Mouse (Mus musculus): Measurements from ENCODE around the gene Sh3d19.

Sh3d19 gene

DNA sequence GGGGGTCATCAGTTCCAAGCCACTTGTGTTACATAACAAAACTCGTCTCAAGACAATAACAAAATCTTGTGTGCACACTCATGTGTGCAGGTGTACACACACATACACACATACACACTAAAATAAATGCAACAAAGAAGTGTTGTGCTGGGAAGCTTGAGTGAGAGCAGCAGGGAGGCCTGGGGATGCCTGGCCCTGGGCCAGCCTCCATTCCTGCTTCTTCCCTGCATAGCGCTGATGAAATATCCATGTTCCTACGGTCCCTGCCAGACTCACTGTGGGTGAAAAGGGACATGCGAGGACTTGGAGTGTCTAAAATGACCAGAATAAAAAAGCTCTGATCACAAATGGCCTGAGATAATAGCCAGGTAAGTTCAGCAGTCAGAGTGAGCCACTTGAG lies 59.7 kb downstream of the Sh3d19 start:
- DNase-seq, result peak; percentile 46

DNA sequence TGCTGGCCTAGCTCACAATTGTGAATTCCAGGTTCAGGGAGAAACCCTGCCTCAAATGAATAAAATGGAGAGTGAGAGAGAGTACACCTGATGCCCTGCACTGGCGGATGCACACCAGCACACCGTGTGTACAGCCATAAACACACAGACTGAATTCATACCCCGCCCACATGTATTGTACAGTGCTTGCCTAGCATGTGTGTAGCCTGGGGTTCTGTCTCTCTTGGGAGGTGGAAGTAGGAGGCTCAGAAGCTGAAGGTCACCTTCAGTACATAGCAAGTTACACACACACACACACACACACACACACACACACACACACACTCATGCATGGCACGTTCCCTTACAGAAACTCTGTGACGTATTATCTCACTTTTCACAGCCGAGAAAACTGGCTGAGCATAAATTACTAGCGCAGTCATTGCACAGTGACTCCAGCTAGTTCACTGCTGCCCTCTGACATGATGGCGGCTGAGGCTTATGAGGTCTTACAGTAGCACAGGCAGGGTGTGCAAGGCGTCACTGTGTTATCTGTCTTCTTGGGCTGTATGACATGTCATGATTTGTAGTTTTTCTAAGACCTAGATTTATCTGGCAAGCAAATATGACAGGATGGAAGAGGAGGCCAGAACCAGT lies 62.7 kb downstream of the Sh3d19 start:
- no peak for DNase-seq

DNA sequence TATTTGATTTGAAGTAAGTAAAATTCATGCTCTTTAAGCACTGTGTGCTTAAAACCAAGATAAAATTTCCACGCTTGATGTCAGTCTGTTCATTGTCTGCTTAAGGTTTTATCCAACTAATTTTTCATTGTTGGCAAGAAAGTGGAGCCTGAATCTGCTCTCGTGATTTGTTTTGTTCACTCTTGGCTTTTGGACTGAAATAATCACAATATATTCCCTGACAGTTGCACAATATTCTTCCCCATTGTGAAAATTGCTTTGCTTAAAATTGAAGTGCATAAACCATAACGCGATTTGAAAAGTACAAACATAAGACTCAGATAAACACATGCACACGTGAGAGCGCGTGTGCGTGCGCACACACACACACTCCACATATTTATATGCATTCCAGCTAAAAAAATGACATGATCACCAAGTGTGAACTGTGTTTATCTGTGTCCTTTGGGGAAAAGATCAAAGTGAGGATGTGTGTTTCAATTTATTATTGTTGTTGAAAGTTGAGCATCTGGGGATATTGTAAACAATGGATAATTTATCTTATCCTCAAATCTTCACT lies 67.1 kb downstream of the Sh3d19 start:
- DNase-seq, result no peak

DNA sequence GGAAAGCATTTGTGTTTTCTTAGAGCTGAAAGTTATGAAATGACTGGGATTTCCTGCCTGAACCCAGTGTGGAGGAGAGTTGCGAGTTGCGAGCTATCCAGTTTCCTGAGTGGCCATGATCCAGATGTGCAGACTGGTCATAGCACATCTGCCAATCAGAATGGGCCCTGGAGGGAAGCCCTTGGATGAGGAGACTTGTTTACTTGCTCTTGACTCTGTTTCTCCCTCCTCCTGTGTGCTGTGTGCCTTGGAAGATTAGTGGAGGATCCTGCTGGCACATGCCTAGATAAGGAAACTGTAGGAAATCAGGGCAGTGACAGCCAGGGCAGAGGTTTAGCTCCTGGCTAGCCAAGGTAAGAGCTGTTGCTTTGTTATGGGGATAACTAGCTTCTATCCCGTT lies 67.7 kb downstream of the Sh3d19 start:
- DNase-seq, result no peak

DNA sequence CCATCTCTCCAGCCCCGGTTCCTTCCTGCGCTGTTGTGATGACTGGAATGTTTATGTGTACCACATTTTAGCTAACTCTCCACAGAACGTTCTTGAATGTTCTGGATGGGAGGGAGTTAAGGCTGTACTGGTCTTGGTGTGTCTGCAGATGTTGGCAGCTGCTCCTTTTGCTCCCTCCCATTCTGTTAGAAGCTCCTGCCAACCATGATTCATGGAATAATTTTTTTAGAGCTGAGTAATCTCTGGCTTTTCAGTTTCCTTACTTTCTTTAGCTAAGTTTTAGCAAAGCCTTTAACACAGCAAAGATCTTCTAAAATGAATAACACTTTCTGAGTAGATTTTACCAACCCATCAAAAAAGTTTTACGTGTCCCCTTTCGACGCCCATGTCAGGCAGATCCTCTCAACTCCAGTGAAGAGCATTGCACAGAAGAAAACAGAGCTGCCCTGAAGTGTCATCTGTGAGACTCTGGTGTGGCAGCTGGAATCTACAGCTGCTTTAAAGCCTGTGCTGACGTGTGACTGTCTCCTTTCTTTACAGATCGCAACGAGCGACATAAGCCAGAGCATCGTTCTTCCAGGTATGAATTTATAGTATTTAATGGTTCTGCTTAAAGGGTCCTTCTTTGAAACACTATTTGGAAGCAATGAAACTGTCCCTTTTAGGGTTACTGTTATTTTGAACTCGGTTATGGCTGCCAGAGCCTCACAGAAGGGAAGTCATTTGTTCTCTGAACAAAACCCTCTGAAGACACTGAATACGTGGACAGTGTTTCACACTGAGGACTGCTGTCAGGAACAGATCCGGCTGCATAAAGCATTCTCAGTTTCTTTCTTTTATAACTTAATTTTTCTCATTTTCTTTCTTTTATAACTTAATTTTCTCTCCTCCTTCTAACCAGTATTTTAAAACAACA lies 69.6 kb downstream of the Sh3d19 start:
- DNase-seq, result no peak

DNA sequence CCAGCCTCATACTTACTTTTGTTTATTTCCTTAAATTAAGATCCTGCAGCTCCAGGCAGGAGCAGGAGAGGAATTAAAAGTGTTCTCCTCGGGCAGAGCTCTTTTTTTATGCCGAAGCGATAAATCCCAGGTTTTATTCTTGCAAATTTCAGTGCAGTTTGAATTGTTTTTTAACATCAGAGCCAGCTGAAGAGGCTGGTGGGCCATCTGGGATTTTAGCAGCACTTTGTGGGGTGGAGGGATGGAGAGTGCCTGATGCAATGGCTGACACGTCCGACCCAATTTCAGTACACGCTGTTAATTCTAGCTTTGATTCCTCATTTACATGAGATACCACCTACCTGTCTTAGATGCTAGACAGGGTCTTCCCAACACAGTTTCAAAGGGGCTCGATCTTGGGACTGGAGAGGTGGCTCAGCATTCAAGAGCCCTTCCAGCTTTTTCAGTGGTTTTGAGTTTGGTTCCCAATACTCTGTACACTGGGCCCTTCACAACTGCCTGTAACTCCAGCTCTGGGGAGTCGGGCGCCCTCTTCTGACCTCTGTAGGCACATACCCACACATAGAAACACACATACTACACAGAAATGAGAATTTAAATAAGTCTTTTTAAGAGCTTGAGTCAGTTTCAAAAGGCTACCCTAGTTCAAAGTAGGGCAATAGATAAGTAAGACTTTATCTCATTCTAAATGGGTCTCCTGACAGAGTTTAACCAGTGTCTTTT lies 76.9 kb downstream of the Sh3d19 start:
- no peak for DNase-seq

DNA sequence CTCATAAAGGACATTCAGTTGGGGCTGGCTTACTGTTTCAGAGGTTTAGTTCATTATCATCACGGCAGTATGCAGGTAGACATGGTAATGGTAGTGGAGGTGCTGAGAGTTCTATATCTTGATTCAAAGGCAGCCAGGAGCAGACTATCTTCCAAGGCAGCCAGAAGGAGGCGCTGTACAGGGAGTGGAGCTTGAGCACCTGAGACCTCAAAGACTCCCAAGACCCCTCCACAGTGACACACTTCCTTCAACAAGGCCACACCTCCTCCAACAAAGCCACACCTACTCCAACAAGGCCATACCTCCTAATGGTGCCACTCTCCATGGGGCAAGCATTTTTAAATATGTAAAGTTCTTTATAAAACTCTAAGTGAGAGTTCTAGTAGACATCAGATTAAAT lies 78.1 kb downstream of the Sh3d19 start:
- no peak for DNase-seq

DNA sequence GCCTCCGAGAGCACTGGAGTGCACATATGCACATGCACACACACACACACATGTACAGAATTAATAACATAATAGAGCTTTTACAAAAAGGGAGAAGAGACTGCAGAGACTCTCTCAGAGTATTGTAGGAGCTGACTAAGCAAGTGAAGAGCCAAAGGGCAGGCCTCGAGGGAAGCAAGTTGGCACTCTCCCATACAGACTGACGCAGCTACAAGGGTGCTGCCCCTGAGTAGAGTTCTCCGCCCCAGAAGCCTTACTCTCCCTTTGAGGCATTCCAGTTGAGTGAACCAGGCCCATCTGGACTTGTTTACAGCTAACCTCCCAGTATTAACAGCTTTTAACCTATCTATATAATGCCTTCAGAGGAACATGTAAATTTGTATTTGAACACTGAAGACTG lies 85.8 kb downstream of the Sh3d19 start:
- no peak for DNase-seq

DNA sequence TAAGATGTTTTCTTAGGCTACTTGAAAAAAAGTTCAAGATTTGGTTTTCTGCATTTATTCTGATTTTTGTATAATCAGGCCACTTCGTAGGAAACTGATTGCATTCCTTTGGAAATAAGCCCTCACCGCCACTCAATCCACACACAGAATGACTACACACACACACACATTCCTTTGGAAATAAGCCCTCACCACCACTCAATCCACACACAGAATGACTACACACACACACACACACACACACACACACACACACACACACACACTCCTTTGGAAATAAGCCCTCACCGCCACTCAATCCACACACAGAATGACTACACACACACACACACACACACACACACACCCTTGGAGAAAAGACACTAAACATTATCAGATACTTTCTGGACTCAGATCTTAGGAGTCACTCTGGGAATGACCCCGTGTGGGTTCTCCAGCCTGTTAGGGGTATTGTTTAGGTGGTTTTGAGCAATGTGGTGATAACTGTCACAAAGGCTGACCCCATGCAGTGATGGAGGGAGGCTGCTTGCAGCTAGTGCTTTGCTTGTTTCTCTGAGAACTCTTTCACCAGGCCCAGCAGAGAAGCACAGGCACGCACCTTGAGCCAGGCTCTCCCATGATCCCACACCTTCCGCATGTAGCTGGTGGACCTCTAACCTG lies 86.7 kb downstream of the Sh3d19 start:
- DNase-seq, result no peak

DNA sequence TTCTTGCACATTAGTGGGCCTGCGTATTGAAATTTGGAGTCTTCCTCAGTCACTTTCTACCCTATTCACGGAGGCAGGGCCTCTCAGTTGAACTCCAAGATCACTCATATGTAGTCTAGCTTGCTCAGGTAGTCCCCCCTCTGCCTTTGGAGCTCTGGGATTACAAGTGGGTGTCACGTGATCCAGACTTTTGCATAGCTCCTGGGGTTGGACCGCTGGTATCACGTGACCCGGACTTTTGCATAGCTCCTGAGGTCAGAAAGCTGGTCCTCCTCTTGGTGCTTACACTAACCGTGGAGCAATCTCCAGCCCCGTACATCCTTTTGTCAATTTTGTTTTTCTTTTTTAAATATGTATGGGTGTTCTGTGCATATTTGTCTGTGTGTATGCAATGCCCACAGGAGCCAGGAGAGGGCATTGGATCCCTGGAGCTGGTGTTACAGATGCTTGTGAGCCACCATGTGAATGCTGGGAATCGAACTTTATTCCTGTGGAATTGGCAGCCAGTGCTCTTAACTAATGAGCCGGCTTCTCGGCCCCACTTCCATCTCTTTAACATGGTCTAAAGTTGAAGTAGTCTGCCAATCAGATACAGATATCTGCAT lies 98.8 kb downstream of the Sh3d19 start:
- no peak for DNase-seq

DNA sequence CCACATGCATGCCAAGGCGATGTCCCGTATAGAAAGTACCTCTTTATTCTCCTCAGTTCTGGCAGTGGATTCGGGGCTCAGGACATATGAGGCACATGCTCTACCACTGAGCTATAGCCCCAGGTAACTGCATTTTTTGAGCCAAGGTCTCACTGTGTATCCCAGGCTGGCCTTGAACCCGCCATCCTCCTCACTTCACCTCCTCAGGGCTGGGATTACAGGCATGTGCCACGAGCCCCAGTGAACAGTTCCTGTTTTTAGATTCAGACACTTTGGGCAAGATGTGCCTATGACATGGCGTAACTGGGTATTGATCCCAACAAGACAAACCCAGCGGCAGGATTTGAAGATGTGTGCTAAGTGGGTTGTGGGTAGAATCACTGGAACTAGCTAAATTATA lies 99.9 kb downstream of the Sh3d19 start:
- DNase-seq, result no peak

DNA sequence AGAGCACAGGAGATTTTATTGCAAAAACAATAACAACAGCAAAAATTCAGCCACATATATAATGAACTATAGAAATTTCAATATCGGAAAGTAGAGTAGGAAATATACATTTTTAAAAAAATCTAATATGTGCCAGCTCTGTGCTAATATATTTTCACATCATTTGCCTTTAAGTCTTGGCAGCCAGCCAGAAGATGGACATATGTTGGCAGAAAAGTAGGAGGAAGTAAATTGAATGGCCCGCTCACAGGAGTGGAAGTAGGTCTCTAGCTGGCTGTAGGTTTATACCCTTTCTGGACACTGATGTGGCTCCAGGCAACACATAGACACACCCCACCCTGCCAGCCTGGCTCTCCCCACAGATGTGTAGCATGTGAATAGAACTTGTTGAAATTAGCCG lies 101.2 kb downstream of the Sh3d19 start:
- peak; percentile 13 for DNase-seq

DNA sequence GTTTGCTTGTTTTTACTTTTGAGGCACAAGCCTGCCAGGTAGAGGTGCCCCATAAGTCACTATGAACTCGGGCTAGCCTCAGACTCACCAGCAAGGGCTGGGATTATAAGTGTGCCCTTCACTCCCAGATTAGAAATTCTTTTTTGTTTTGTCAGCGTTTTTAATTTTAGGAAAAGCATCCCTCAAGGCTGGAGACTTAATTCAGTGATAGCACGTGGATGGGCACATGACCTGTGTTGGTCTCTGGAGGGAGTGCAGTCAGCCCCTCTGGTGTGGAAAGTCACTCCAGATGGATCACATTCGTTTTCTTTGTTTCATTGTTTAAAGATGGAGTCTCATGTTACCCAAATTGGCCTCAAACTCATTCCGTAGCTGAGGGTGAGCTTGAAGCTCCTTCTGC lies 102.0 kb downstream of the Sh3d19 start:
- DNase-seq, result no peak

DNA sequence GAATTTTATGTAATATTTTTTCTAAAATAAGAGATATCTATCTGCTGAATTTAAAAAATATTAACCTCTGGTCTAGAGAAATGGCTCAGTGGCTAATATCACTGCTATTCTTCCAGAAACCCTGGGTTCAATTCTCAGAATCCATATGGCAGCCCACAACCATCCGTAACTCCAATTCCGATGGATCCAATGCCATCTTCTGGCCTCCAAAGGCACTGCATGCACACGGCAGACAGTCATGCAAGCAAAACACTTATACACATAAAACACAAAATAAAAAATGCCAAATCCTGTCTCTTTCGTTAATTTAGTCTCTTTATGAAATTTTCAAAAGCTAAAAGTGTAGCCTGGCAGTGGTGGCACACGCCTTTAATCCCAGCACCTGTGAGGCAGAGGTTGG lies 104.7 kb downstream of the Sh3d19 start:
- no peak for DNase-seq

DNA sequence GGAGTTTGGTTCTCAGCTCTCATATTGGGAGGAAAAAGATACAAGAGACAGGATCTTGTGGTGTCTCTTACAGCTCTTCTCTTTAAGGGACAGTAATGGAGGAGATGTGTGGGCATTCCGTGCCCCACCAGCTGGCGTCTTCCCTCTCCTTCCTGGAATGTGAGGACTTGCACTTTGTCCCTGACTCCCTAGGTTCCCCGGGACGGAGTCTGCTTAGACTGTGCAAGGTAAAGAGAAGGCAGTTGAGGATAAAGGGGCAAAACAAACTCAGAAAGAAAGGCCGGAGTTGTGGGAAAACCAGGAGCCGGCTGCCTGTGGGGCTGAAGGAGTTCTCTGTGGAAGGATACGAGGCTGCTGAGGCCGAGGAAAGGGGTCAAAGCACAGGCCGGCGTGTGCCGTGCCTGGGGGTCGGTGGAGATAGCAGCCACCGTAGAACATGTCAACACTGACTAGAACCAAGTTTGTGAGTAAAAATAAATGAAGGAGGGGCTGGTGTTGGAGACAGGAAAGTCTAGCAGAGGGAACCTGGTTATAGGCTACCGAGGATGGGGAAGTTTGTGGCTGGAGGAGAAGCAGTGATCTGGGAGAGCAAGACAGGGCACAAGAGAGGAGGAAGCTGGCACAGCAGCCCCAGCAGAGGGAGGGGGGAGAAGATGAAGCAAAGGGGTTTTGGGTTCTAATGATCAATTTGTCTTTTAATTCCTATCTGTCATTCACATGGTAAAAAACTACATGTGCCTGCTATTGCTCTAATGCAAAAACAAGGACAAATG lies 105.8 kb downstream of the Sh3d19 start:
- no peak for DNase-seq

DNA sequence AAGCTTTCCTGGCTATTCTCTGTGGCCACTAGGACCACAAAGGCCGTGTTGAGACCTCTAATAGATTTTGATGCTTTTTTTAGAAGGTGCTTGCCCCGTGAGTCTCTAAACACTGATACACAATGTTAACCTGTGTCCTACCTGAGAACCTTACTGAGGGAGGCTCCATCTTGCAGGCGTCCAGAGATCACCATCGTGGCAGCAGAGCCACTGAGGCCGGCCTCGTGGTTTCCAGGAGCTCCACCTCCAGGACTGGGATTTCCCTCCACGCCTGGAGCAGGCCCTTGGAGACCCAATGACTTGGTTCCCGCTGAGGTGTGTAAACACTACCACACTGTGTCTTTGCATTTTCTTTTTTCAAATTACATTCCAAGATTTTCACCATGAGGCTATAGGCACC lies 112.1 kb downstream of the Sh3d19 start:
- DNase-seq, result no peak

DNA sequence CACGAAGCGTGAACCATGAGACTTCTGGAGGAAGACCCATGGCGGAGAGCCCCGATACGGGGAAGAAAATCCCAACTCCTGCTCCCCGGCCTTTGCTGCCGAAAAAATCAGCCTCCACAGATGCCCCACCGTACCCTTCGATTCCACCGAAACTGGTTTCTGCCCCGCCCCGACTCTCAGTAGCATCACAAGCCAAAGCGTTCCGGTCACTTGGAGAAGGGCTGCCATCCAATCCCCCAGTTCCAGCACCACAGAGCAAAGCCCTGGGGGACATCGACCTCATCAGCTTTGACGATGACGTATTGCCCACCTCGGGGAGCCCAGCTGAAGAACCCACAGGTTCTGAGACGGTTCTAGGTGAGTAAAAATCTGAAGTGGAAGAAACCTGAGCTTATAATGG lies 114.1 kb downstream of the Sh3d19 start:
- DNase-seq, result no peak

DNA sequence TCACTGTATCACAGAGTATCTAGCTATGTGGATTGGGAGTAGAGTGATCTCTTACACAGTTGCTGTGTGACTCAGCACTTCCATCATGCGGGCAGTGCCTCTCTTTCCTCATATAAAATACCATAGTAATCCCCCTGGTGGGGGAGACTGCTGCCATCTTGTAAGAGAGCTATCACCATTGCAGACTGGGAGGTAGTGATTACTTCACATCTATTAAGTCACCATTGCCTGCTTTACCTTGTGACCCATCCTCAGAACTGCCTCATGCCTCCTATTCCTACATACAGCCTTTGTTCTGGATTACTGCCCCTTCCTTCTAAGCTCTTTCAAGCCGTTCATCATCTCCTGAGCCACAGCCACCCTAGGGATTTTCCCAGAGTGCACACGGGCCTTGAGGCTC lies 117.0 kb downstream of the Sh3d19 start:
- no peak for DNase-seq

DNA sequence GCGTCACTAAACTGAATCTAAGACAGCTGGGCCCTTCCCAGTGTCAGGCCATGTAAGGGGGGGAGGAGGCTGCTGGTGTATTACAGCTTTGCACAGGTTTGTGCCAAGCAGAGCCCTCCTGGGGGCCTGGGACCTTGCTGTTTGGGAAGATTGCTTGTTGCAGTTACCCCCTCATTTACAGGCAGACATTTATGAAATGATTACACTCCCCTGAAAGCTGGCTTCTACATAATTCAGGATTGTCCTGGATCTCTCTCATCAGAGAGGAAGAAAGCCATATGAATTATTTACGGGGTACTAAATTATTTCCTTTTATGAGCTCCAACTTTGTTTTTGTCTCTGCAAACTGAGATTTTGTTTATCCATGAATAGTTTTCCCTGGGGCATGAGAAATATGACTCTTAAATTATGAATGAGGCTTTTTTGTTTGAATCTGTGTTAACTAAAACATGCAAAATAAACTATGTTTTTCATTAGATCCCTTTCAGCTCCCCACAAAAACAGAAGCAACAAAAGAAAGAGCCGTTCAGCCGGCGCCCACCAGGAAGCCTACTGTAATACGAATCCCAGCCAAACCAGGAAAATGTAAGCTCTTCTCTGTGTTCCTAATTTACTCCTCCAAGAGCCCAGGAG lies 122.4 kb downstream of the Sh3d19 start:
- no peak for DNase-seq

DNA sequence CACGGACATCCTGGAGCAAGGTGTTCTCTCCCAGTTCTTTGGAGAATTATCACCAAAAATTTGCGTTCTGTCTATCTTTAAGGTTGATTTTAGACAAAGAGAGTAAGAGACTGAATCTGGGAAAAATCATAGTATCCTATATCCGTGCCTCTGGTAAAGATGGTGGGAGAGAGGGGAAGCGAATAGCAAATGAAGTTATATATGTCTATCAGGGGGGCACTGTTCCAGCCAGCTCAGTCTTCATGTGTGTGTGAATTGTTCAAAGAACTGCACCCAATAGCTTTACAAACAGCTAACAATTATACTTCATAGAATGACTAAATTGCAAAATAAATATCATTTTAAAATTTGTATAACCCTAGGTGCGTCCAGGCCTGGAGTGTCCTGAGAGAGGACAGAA lies 123.0 kb downstream of the Sh3d19 start:
- no peak for DNase-seq

DNA sequence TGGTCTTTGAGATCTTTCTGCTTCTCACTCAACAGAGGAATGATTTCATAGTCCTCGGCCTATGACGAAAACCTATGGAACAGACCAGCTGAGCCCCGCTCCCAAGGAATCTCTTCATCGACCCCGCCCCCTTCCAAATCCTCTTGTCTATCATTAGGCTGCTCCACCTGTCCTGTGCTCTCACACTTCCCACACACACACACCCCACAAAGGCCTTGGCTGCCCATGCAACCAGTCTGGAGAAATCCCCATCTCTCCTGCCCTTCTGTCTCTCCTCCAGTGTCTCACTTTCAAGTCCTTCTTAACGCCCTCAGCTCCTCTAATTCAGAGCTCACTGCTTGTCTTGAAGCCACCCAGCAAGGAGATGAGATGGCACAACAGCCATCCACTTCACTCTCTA lies 131.0 kb downstream of the Sh3d19 start:
- no peak for DNase-seq

Data from cerebellum, adult 9-10 months (tissue).